Mouse (Mus musculus) small intestine, adult 2 months (tissue): ENCODE results near the gene Ddr2.

Experiments used
- CTCF ChIP-seq: fragments of 200-500 bp; IDR thresholded peaks from 2 replicates; pipeline ENCODE4 v1.5.1; 2012; ENCODE audit warnings: low read depth, mild to moderate bottlenecking, control low read depth, inconsistent platforms, low read length, moderate library complexity, mixed read lengths; ENCODE audit not compliant: insufficient replicate concordance, insufficient read length; ENCODE audit errors: extremely low read depth
- POLR2A ChIP-seq: fragments of 200-500 bp; IDR thresholded peaks from 2 replicates; pipeline ENCODE4 v1.6.1; 2012; ENCODE audit warnings: low read depth, mild to moderate bottlenecking, control low read depth, inconsistent platforms, low read length, moderate library complexity

DNA sequence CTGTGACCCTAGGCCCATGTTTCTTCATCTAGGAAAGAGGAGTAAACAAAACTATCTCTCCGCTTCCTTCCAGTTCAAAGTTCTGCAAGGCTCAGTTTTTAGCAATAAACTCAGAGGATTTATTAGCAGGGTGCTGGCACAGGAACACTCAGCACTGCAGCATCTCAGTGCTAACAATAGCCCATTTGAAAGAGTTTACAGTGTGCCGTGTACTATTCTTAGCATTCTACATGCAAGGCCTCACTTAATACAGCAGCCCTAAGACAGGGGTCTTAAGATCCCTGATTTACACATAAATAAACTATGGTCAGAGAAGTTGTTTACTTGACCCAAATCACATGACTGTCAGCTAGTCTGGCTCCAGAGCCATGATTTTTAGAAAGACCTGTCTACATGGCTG is 44.6 kb downstream of the Ddr2 start:
- no peak for TF ChIP-seq CTCF
- TF ChIP-seq POLR2A = no peak
